Mouse (Mus musculus): ENCODE data around the gene Chac1.

GRCm38 (mm10) chr2:119332177-119332661 lies 18.8 kb upstream of the Chac1 start:
- TF ChIP-seq POLR2A (IDR thresholded peaks at IDR 0.05; ENCODE audit: low read depth, low read length) (no peak), CTCF (IDR thresholded peaks at IDR 0.05; ENCODE audit: extremely low read depth, insufficient read length, insufficient replicate concordance, low read depth, low read length) (no peak)

Measured in small intestine, adult 2 months (tissue).